Mouse (Mus musculus) neural tube, embryonic 11.5 days (tissue): ENCODE measurements at regions not wholly inside any gene's neighbourhood (a gene's known extent, or its start where the extent isn't known, plus 50 kb on each side); places are given as distances from the start of the nearest gene placed in this dataset.

Source experiments
- ATAC-seq: fragments of 200-750 bp; cut with Nextera tagmentation; 2 replicates; pipeline ENCODE4 v1.8.0; 2017; ENCODE audit warnings: moderate number of reproducible peaks, mild to moderate bottlenecking, moderate TSS enrichment, moderate library complexity; ENCODE audit not compliant: insufficient read depth, low FRiP score, low TSS enrichment
- DNase-seq: peaks from one replicate; pipeline ENCODE4 v3.0.0-alpha.2; 2015; ENCODE audit warnings: low spot score
- H3K27ac ChIP-seq: fragments of 300-500 bp; sonication (generic); 2 replicates; pipeline ENCODE4 v1.5.1; 2014; ENCODE audit warnings: low read depth, mild to moderate bottlenecking, low read length
- H3K27me3 ChIP-seq: fragments of 300-500 bp; sonication (generic); 2 replicates; pipeline ENCODE4 v1.6.1; 2014; ENCODE audit warnings: mild to moderate bottlenecking, low read length, mixed read lengths; ENCODE audit not compliant: control insufficient read depth, insufficient read depth
- H3K36me3 ChIP-seq: fragments of 300-500 bp; sonication (generic); 2 replicates; pipeline ENCODE4 v1.6.1; 2014; ENCODE audit warnings: mild to moderate bottlenecking, low read length, moderate library complexity, mixed read lengths; ENCODE audit not compliant: control insufficient read depth, insufficient read depth
- H3K4me1 ChIP-seq: fragments of 300-500 bp; sonication (generic); 2 replicates; pipeline ENCODE4 v1.6.1; 2014; ENCODE audit warnings: low read length, mixed read lengths; ENCODE audit not compliant: control insufficient read depth, insufficient read depth
- H3K4me2 ChIP-seq: fragments of 300-500 bp; sonication (generic); 2 replicates; pipeline ENCODE4 v1.6.1; 2014; ENCODE audit warnings: low read depth, mild to moderate bottlenecking, moderate library complexity
- H3K4me3 ChIP-seq: fragments of 300-500 bp; sonication (generic); 2 replicates; pipeline ENCODE4 v1.5.1; 2014; ENCODE audit warnings: low read depth, low read length
- H3K9ac ChIP-seq: fragments of 300-500 bp; sonication (generic); 2 replicates; pipeline ENCODE4 v1.6.1; 2014; ENCODE audit warnings: mild to moderate bottlenecking, low read length
- H3K9me3 ChIP-seq: fragments of 300-500 bp; sonication (generic); 2 replicates; pipeline ENCODE4 v1.6.1; 2016; ENCODE audit warnings: low read length; ENCODE audit not compliant: control insufficient read depth
- WGBS: fragments of 180-500 bp; shearing (Covaris S2); extraction: QIAGEN DNeasy Blood & Tissue Kit; methylation state at CpG from one replicate; pipeline ENCODE4 v1.1.7; 2014; 5-methylcytosine and 5-hydroxymethylcytosine counted together

DNA sequence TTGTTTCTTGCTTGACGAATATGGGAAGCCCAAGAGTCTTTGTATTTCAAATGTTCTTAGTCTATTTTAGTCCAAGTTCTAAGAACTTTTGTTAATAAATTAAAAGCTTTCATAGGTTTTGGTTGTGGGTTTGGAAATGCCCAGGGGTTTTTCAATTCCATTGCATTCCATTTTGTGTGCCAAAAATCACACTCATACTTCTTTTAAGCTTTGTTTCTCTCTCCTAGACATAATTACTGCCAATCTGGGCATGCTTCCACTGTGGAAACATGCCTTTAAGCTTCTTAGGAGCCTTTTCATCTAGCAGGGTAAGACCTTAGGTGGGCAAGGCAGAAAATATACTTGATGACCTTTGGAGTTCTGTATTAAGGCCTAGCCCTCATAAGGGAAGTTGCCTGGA lies 70.4 kb upstream of the C1qtnf3 start:
- no peak for ATAC-seq
- WGBS, result 93% methylated on average over 1 of the region's 1 CpGs
- Histone ChIP-seq H3K4me2 (no peak overlapping the region), H3K27me3 (no peaks in the 10 kb centered on the region), H3K36me3 (no peaks in the 10 kb centered on the region), H3K9ac (no peak overlapping the region), H3K4me3 (no peak overlapping the region), H3K27ac (no peak overlapping the region), H3K9me3 (no peaks in the 10 kb centered on the region), H3K4me1 (no peaks in the 10 kb centered on the region)
- DNase-seq, result no peak

DNA sequence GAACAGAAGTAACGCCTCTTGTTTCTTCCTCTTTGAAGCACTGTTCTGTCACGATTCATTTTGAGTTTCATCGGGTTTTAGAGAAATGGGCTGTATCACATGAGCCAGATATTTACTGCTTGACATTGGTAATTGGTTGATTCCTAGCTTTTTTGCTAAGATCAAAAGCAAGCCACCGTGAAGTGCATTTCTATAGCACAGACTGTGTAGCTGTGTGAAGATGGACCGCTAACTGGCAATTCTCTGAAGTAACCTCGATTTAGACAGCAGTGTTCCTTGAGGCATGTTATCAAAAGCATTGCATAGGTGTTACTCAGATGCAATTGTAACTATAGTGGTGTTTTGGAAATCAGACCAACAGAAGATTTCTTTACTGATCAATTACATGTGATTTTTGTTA lies 64.1 kb upstream of the C1qtnf3 start:
- 91% methylated on average over 6 of the region's 6 CpGs for WGBS
- Histone ChIP-seq H3K36me3 (no peaks in the 10 kb centered on the region), H3K27ac (no peak overlapping the region), H3K9ac (no peak overlapping the region), H3K4me2 (no peak overlapping the region), H3K9me3 (no peaks in the 10 kb centered on the region), H3K27me3 (no peaks in the 10 kb centered on the region), H3K4me1 (no peaks in the 10 kb centered on the region), H3K4me3 (no peak overlapping the region)
- ATAC-seq (no peak), DNase-seq (no peak)

DNA sequence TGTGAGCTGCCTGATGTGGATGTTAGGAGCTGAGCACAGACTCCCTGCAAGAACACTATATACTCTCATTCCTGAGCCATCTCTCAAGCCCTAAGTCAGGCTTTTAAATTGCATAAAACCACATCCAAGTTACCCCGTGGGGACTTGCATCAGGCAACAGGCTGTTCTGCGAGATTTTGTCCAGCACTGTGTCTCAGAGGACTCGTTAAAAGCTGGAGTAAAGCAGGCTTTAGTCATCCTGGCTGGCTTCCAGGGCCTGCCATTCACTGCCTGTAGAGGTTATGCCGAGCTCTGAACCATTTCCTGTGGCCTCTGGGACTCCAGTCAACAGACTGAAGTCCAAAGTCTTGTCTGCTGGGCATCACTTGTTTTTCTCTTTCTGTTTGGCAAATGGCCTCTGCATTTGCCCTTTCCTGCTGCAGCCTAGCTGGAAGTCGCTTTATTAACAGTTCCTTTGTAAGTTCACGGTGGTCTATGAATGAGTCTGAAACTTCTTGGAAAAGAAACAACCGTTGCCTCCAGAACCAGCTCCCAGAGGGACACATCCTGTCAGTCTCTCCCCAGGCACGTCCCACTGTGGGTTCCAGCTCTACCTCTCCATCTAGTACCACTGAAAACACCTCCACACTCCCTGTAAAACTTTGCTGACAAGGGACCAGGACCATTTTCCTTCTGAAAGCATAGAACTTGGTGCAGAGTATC lies 61.8 kb upstream of the C1qtnf3 start:
- H3K36me3 ChIP-seq, result no peaks in the 10 kb centered on the region
- WGBS, result 66% methylated on average over 8 of the region's 8 CpGs
- H3K4me1 ChIP-seq, result no peaks in the 10 kb centered on the region
- H3K9me3 ChIP-seq, result no peaks in the 10 kb centered on the region
- peak; percentile 23 for DNase-seq
- no peak overlapping the region for H3K27ac ChIP-seq
- H3K9ac ChIP-seq, result no peak overlapping the region
- H3K4me2 ChIP-seq, result no peak overlapping the region
- H3K4me3 ChIP-seq, result no peak overlapping the region
- ATAC-seq, result no peak
- no peaks in the 10 kb centered on the region for H3K27me3 ChIP-seq

DNA sequence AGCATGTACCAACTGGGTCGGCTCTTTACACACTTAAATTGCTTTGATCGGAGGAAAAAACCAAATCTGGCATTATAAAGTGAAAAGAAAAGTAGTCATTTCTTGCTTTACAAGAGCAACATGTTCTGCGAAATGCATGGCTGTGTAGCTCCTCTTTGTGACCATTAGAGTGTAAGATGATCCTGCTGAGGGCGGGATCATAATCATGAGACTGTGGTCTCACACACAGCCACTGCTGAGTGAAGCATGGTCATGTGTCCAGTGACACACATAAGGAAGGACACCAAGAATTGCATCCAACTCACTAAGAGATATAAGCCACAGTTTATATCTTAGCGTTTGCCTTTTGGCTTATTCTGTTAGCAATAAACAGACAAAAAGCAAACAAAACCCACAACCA lies 53.8 kb upstream of the C1qtnf3 start:
- no peak overlapping the region for H3K27ac ChIP-seq
- no peaks in the 10 kb centered on the region for H3K9me3 ChIP-seq
- no peak overlapping the region for H3K9ac ChIP-seq
- H3K36me3 ChIP-seq, result no peaks in the 10 kb centered on the region
- H3K27me3 ChIP-seq, result no peaks in the 10 kb centered on the region
- 87% methylated on average over 5 of the region's 5 CpGs for WGBS
- no peak for ATAC-seq
- no peaks in the 10 kb centered on the region for H3K4me1 ChIP-seq
- DNase-seq, result no peak
- H3K4me3 ChIP-seq, result no peak overlapping the region
- H3K4me2 ChIP-seq, result no peak overlapping the region

DNA sequence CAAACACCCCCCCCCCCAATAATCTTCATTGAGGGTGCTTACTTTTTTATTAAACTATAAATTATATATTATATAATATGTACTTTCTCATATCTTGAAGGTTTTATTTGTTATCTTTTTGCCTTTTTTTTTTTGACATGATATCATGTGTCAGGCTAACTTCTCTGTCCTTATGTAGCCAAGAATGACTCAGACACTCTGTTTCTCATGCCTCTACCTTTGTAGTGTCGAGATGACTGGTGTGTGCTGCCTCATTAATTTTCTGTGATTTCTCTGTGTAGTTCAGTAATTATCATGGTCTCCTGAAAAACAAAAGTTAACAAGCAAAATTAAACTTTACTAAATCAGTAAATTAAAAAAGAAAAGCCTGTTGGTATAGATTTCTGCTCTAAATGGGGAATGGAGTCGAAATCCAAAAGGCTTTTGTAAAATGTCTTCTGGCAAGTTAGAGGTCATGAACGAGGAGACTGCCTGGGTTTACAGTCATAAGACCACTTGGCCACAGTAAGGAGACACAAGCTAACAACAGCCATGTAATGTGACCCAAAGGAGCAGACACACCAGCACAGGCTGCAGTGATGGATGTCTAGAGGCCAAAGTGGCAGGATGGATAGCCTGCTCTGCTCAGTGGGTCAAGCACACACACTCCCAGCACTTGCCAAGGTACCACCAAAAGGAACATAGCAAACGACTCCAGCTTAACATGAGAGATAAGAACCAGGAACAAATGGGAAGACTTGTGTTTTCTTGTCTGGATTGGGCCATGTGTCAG lies 53.2 kb upstream of the C1qtnf3 start:
- Histone ChIP-seq H3K4me3 (no peak overlapping the region), H3K27me3 (no peaks in the 10 kb centered on the region), H3K4me2 (no peak overlapping the region), H3K36me3 (no peaks in the 10 kb centered on the region), H3K4me1 (no peaks in the 10 kb centered on the region), H3K9me3 (no peaks in the 10 kb centered on the region), H3K27ac (no peak overlapping the region), H3K9ac (no peak overlapping the region)
- DNase-seq, result no peak
- ATAC-seq, result no peak
- 76% methylated on average over 4 of the region's 4 CpGs for WGBS

DNA sequence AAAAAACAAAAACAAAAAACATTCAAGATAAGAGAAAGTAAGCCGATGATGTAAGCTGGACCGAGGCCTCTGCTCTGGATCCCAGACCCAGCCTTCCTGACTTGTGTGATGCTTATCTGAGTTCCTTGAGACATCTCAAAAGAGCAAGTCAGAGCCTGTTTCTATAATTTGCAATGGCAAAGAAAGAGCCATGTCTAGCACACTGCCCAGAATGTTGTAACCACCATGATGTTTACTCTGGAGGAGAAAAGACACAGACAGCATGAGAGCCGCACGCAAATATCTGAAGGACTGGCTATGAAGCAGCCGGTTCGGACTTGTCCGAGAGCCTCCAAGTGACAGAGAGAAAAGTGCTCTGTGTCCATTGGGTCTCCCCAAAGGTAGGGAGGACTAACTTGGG lies 52.2 kb upstream of the C1qtnf3 start:
- no peaks in the 10 kb centered on the region for H3K4me1 ChIP-seq
- WGBS, result 92% methylated on average over 7 of the region's 7 CpGs
- no peak overlapping the region for H3K4me3 ChIP-seq
- no peak overlapping the region for H3K4me2 ChIP-seq
- DNase-seq (no peak), ATAC-seq (no peak)
- no peaks in the 10 kb centered on the region for H3K27me3 ChIP-seq
- no peaks in the 10 kb centered on the region for H3K36me3 ChIP-seq
- no peak overlapping the region for H3K27ac ChIP-seq
- H3K9ac ChIP-seq, result no peak overlapping the region
- no peaks in the 10 kb centered on the region for H3K9me3 ChIP-seq

DNA sequence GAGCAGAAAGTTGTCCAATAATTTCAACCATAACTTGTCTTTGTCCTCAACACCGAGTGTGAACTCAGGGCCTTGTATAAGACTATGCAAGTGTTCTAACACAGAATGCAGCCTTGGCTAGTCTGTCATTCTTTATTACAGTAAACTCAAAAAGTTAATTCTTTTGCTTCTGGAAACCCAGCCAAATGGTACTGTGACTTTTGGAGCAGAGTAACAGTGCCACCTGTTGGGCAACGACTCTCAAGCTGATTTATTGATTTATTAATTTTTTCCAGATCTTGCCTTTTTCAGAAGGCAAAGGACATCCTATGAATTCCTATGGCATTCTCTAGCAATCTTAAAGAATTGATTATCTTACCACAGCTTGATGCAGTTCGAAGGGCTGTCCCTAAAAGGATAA lies 51.1 kb upstream of the C1qtnf3 start:
- no peak overlapping the region for H3K27ac ChIP-seq
- no peak overlapping the region for H3K9ac ChIP-seq
- H3K4me1 ChIP-seq, result no peaks in the 10 kb centered on the region
- no peak overlapping the region for H3K4me3 ChIP-seq
- no peaks in the 10 kb centered on the region for H3K27me3 ChIP-seq
- DNase-seq (peak; percentile 27), ATAC-seq (no peak)
- WGBS, result 54% methylated on average over 3 of the region's 3 CpGs
- H3K4me2 ChIP-seq, result no peak overlapping the region
- H3K36me3 ChIP-seq, result no peaks in the 10 kb centered on the region
- no peaks in the 10 kb centered on the region for H3K9me3 ChIP-seq

DNA sequence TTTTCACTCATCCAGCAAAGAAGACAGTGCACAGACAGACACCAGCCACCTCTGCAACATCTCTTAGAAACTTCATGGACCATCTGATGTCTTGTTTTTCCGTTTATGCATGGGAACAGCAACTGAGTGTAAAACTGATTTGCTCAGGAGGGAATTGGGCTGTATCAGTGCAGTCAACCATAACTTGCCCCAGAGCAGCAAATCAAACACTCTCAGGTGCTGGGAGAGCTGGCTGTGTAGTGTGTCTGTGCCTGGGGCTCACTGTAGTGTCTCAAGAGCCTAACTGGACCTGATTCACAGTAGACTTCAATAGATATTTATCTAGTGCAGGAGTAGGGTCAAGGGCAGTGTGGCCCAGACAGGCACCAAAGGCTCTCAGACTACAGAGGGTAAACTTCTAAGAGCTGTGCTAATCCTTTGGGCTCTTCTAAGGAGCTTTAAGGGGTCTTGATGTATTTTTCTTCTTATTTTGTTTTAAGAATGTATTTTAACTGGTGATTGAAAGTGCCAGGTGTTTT lies 50.3 kb upstream of the C1qtnf3 start:
- H3K4me3 ChIP-seq, result no peak overlapping the region

More for the DNA sequence above, 50.3 kb upstream of the C1qtnf3 start:
- no peaks in the 10 kb centered on the region for H3K27me3 ChIP-seq
- H3K9me3 ChIP-seq, result no peaks in the 10 kb centered on the region
- DNase-seq (no peak), ATAC-seq (no peak)
- no peaks in the 10 kb centered on the region for H3K4me1 ChIP-seq
- no peak overlapping the region for H3K4me2 ChIP-seq
- no peak overlapping the region for H3K9ac ChIP-seq
- 66% methylated on average over 1 of the region's 1 CpGs for WGBS
- no peaks in the 10 kb centered on the region for H3K36me3 ChIP-seq
- no peak overlapping the region for H3K27ac ChIP-seq
